Comparison of ENCODE assay signal across 11 mouse cellular contexts in the genomic region with DNA sequence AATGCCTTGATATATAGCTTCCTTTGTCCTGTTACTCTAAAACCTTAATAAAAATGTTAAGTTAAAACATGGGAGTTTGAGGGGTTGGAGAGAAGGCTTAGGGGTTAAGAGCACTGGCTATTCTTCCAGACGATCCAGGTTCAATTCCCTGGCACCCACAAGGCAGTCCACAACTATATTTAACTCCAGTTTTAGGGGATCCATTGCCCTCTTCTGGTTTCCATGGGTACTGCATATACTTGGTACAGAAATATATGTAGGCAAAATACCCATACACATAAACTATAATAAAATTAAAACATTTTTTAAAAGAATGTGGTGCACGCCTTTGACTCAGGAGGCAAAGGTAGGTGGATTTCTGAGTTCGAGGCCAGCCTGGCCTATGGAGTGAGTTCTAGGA. TPM values are rescaled to one million over a fixed set of nuclear protein-coding genes. Genes with fewer than 3 reads are reported as not detected.
DNase-seq lines count a peak whose midpoint lies in the region; ATAC-seq and TF ChIP-seq lines count a peak whose summit lies in the region.
"Had no signal": no experiment of that assay in that cellular context is flagged by ENCODE, and none has a peak within 500 bp of the region (broad histone marks: within the 10 kb centered on the region; RNA-seq: fewer than 3 reads in every experiment).

No protein-coding gene starts in this region.

- no peak overlapping the region for H3K4me3 ChIP-seq in layer of hippocampus, adult 2 months
- H3K4me3 ChIP-seq in E14TG2a.4 (replicated peaks; ENCODE audit: low read length): no peak overlapping the region
- no peak overlapping the region for H3K4me3 ChIP-seq in forebrain, embryonic 14.5 days (ENCODE audit: low read depth, low read length)
- H3K4me3 ChIP-seq: hindbrain, embryonic 15.5 days; lung, embryonic 15.5 days had no signal

- H3K36me3 ChIP-seq in E14TG2a.4 (ENCODE audit: insufficient read depth, low read length): no peaks in the 10 kb centered on the region
- no peaks in the 10 kb centered on the region for H3K36me3 ChIP-seq in forebrain, embryonic 14.5 days (ENCODE audit: control insufficient read depth, insufficient read depth, low read length)
- H3K36me3 ChIP-seq: hindbrain, embryonic 15.5 days; lung, embryonic 15.5 days had no signal

- H3K9ac ChIP-seq in forebrain, embryonic 14.5 days (ENCODE audit: low read length): no peak overlapping the region
- H3K9ac ChIP-seq: hindbrain, embryonic 15.5 days; lung, embryonic 15.5 days had no signal

- no peak for ATAC-seq in forebrain, embryonic 14.5 days

- no peak overlapping the region for H3K4me2 ChIP-seq in forebrain, embryonic 14.5 days (ENCODE audit: low read length)
- H3K4me2 ChIP-seq: hindbrain, embryonic 15.5 days; lung, embryonic 15.5 days had no signal

- H3K9me3 ChIP-seq in E14TG2a.4 (ENCODE audit: low read length): no peaks in the 10 kb centered on the region
- H3K9me3 ChIP-seq in forebrain, embryonic 14.5 days (replicated peaks; ENCODE audit: control insufficient read depth, low read length): no peaks in the 10 kb centered on the region
- H3K9me3 ChIP-seq: hindbrain, embryonic 15.5 days; lung, embryonic 15.5 days had no signal

- H3K27me3 ChIP-seq in E14TG2a.4 (ENCODE audit: insufficient read depth, low read length): no peaks in the 10 kb centered on the region
- no peaks in the 10 kb centered on the region for H3K27me3 ChIP-seq in forebrain, embryonic 14.5 days (replicated peaks; ENCODE audit: control insufficient read depth, insufficient read depth, low read length)
- H3K27me3 ChIP-seq: hindbrain, embryonic 15.5 days; lung, embryonic 15.5 days had no signal

- peak; percentile 69 for TF ChIP-seq CTCF in layer of hippocampus, adult 2 months (conservative IDR thresholded peaks at IDR 0.05)
- peak; percentile 76 for TF ChIP-seq CTCF in E14TG2a.4 (conservative IDR thresholded peaks at IDR 0.05; ENCODE audit: low read length)

- WGBS in forebrain, embryonic 14.5 days: 86% methylated on average over 3 of the region's 3 CpGs

- peaks cover 80% of the 10 kb centered on the region for H3K4me1 ChIP-seq in E14TG2a.4 (replicated peaks; ENCODE audit: low read depth, low read length)
- peaks cover 9% of the 10 kb centered on the region for H3K4me1 ChIP-seq in forebrain, embryonic 14.5 days (ENCODE audit: control insufficient read depth, insufficient read depth, low read length)
- H3K4me1 ChIP-seq: lung, embryonic 15.5 days had no signal

- no peak overlapping the region for H3K27ac ChIP-seq in layer of hippocampus, adult 2 months
- H3K27ac ChIP-seq in forebrain, embryonic 14.5 days (ENCODE audit: low read depth, low read length): no peak overlapping the region
- H3K27ac ChIP-seq: hindbrain, embryonic 15.5 days; lung, embryonic 15.5 days had no signal

- DNase-seq in adrenal gland, postnatal 14 days: peak; percentile 12
- DNase-seq in adrenal gland, postnatal 36 days: no peak
- DNase-seq in layer of hippocampus, adult 2 months (ENCODE audit: low spot score in 2 of 2): no peak
- DNase-seq in layer of hippocampus, postnatal 25 days (ENCODE audit: extremely low spot score in 1 of 2, low spot score in 1 of 2): no peak
- peak; percentile 58 for DNase-seq in induced T-regulatory cell, adult 2 months (ENCODE audit: low read depth)
- no peak for DNase-seq in spleen, adult 18-20 months
- no peak for DNase-seq in forebrain, embryonic 14.5 days (ENCODE audit: low spot score)
- DNase-seq: adrenal gland, adult 8-10 months had no signal

RNA-seq across cellular contexts. Expression of gene Trip12, which starts 44.9 kb away (rescaled TPM):
- 224 and 225 TPM in 2 replicates for total RNA-seq in adrenal gland, postnatal 14 days (2021)
- 100 to 1,000 TPM; 248 to 249 TPM for total RNA-seq in adrenal gland, postnatal 36 days (2021)
- 100 to 1,000 TPM; 196 to 201 TPM for total RNA-seq in layer of hippocampus, adult 2 months (2021)
- 100 to 1,000 TPM; 182 to 184 TPM for total RNA-seq in layer of hippocampus, postnatal 25 days (2021)
- polyA plus RNA-seq in forebrain, embryonic 14.5 days (2014; fragmentation: Nextera tagmentation; extraction: Ambion mirVana): 50.8 and 64.6 TPM in 2 replicates

RNA-seq across cellular contexts. Expression of gene Fbxo36, which starts 45.5 kb away (rescaled TPM):
- 6.4 and 7.8 TPM in 2 replicates for total RNA-seq in adrenal gland, postnatal 14 days (2021)
- 10 to 100 TPM; 12.3 to 16.5 TPM for total RNA-seq in adrenal gland, postnatal 36 days (2021)
- 1 to 10 TPM; 2.4 to 3.1 TPM for total RNA-seq in layer of hippocampus, adult 2 months (2021)
- total RNA-seq in layer of hippocampus, postnatal 25 days (2021): 1 to 10 TPM; 2.4 to 3.0 TPM
- polyA plus RNA-seq in forebrain, embryonic 14.5 days (2014; fragmentation: Nextera tagmentation; extraction: Ambion mirVana): 6.3 and 7.5 TPM in 2 replicates

RNA-seq across cellular contexts. Expression of gene Slc16a14, which starts 49.8 kb away (rescaled TPM):
- total RNA-seq in adrenal gland, postnatal 14 days (2021): 0.53 and 1.9 TPM in 2 replicates
- 1 to 10 TPM; 3.6 to 4.1 TPM for total RNA-seq in adrenal gland, postnatal 36 days (2021)
- 10 to 100 TPM; 15.3 to 15.9 TPM for total RNA-seq in layer of hippocampus, adult 2 months (2021)
- total RNA-seq in layer of hippocampus, postnatal 25 days (2021): 10 to 100 TPM; 15.2 to 20.0 TPM
- polyA plus RNA-seq in forebrain, embryonic 14.5 days (2014; fragmentation: Nextera tagmentation; extraction: Ambion mirVana): 9.1 and 9.9 TPM in 2 replicates

Comparison
In these comparisons a context has a peak if more than half of its experiments do, and no peak if none do; other contexts are left out.
1. DNase-seq: peak in adrenal gland, postnatal 14 days (single experiment) and induced T-regulatory cell, adult 2 months (single experiment); none in adrenal gland, postnatal 36 days (0 of 2), layer of hippocampus, adult 2 months (0 of 2), layer of hippocampus, postnatal 25 days (0 of 2), spleen, adult 18-20 months (0 of 2) and forebrain, embryonic 14.5 days (single experiment).